Mouse (Mus musculus) hindbrain, postnatal 0 days (tissue): ENCODE measurements around the gene Wdr91. TPM values are rescaled to one million over a fixed set of nuclear protein-coding genes. Genes with fewer than 3 reads are reported as not detected.

ENCODE experiments used
- ATAC-seq: fragments of 200-750 bp; cut with Nextera tagmentation; 2 replicates; pipeline ENCODE4 v1.8.0; 2017; ENCODE audit warnings: mild to moderate bottlenecking, moderate TSS enrichment, moderate library complexity
- DNase-seq: peaks from one replicate; pipeline ENCODE4 v3.0.0-alpha.2; 2015; ENCODE audit warnings: low spot score
- H3K27ac ChIP-seq: fragments of 300-500 bp; sonication (generic); 2 replicates; pipeline ENCODE4 v1.5.1; 2014; ENCODE audit warnings: mild to moderate bottlenecking
- H3K27me3 ChIP-seq: fragments of 300-500 bp; sonication (generic); 2 replicates; pipeline ENCODE4 v1.6.1; 2014; ENCODE audit warnings: low read length, mixed read lengths; ENCODE audit not compliant: insufficient read depth
- H3K36me3 ChIP-seq: fragments of 300-500 bp; sonication (generic); 2 replicates; pipeline ENCODE4 v1.6.1; 2014; ENCODE audit warnings: low read length, mixed read lengths; ENCODE audit not compliant: insufficient read depth
- H3K4me1 ChIP-seq: fragments of 300-500 bp; sonication (generic); 2 replicates; pipeline ENCODE4 v1.6.1; 2014; ENCODE audit warnings: antibody characterized with exemption, low read length, mixed read lengths; ENCODE audit not compliant: insufficient read depth
- H3K4me2 ChIP-seq: fragments of 300-500 bp; sonication (generic); 2 replicates; pipeline ENCODE4 v1.6.1; 2014; ENCODE audit warnings: low read depth, mild to moderate bottlenecking, low read length, moderate library complexity, mixed read lengths
- H3K4me3 ChIP-seq: fragments of 300-500 bp; sonication (generic); 2 replicates; pipeline ENCODE4 v1.5.1; 2014; ENCODE audit warnings: low read length
- H3K9ac ChIP-seq: fragments of 300-500 bp; sonication (generic); replicated peaks from 2 replicates; pipeline ENCODE4 v1.6.1; 2014; ENCODE audit warnings: mild to moderate bottlenecking, low read length, moderate library complexity, mixed read lengths
- H3K9me3 ChIP-seq: fragments of 300-500 bp; sonication (generic); 2 replicates; pipeline ENCODE4 v1.6.1; 2016; ENCODE audit warnings: low read length, mixed read lengths
- CTCF ChIP-seq: IDR thresholded peaks from 2 replicates; pipeline ENCODE4 v1.5.1; 2016; ENCODE audit warnings: antibody characterized with exemption, control low read depth, low read depth
- WGBS: fragments of 180-500 bp; shearing (Covaris S2); extraction: QIAGEN DNeasy Blood & Tissue Kit; methylation state at CpG from one replicate; pipeline ENCODE4 v1.1.7; 2014; 5-methylcytosine and 5-hydroxymethylcytosine counted together
- polyA plus RNA-seq: library from polyadenylated mRNA; unstranded; fragments of >200 nt; fragmentation: Nextera tagmentation; extraction: Ambion mirVana; gene quantifications from 2 replicates; pipeline ENCODE4 v1.2.1, GENCODE M21; 2015
- total RNA-seq: library from RNA; depleted of rRNA; stranded (reverse); fragments of >200 nt; gene quantifications from 2 replicates; pipeline ENCODE4 v1.2.3, GENCODE M21; 2014; rRNA removed

The Wdr91 gene
- total RNA-seq (52.7 and 61.3 TPM in 2 replicates), polyA plus RNA-seq (17.9 and 18.2 TPM in 2 replicates)

DNA sequence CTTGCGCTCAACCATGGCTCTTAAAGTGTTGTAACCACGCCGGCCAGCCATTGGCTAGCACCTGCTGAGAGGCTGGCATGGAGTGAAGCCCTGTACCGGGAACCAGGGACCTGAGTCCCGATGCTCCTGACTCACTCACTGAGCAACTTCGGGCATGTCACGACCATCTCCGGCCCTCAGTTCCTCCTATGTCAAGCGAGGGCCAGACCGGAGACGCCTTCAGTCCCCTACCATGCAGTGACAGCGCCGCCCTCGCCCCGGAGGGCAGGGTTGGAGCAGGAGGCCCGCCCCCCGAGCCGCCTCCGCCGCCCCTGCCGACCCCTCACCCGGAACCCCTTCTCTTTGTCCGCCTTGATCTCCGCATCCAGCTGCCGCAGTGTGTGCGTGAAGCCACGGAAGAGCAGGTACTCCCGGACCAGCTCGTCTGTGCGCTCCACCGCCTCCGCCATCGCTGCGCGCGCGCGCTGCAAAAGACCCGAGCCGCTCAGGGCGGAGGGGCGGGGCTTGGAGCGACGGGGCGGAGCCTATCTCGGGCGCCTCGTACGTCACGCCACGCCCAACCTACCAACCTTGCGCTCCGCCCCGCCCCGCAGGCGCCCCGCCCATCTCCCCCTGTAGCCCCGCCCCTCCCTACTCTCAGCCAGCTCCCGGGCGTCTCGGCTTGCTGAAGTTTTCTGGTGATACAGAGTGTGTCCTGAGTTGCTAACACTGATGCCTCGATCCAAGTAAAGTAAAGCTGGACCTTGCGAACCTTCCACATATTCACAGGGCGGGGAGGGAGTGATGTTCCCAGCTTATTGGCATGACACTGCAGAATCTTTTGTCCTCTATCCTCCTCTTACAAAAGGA is at the start of gene Wdr91:
Gene Wdr91, minus strand, starts transcription at position 506 of the 849 bp plus-strand sequence.
- ATAC-seq (peak; percentile 95), DNase-seq (peak; percentile 95)
- Histone ChIP-seq H3K9ac (peak within 1 kb of the TSS; percentile 76), H3K27ac (peak within 1 kb of the TSS; percentile 90), H3K4me3 (peak within 1 kb of the TSS; percentile 78), H3K27me3 (no peaks in the 10 kb centered on the region), H3K4me2 (peak within 1 kb of the TSS; percentile 81), H3K4me1 (peaks cover 11% of the 10 kb centered on the region; the same call in 1 of the 2 replicates), H3K36me3 (peaks cover 11% of the 10 kb centered on the region; the same call in 1 of the 2 replicates), H3K9me3 (no peaks in the 10 kb centered on the region)
- WGBS: under 1% methylated on average over 61 of the region's 64 CpGs
- peak; percentile 31; the same call in 1 of the 2 replicates for TF ChIP-seq CTCF

GRCm38 (mm10) chr6:34959131-34959530 is 48.5 kb upstream of the Wdr91 start:
- Histone ChIP-seq H3K9me3 (no peaks in the 10 kb centered on the region), H3K9ac (no peak overlapping the region), H3K27ac (no peak overlapping the region), H3K4me3 (no peak overlapping the region), H3K27me3 (no peaks in the 10 kb centered on the region), H3K4me1 (peaks cover 3% of the 10 kb centered on the region; the same call in 1 of the 2 replicates), H3K4me2 (no peak overlapping the region), H3K36me3 (no peaks in the 10 kb centered on the region)
- DNase-seq (no peak), ATAC-seq (no peak)
- 89% methylated on average over 7 of the region's 7 CpGs for WGBS
- TF ChIP-seq CTCF: no peak

DNA sequence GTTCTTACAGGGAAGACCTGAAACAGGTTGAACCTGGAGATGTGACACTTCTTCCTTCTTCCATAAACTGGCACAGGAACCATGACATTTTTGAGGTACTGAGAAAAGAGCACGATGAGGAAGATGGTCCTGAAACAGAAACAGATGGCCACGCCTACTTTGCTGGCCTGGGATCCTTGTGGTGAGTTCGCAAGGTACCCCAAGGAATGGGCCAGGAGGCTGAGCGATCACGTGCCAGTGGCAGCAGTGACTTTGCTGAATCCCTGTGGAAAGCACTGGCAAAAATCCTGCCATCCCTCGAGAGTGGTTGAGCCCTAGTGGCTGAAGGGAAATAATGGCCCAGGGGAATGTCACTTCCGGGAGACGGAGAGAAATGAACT is 45.2 kb upstream of the Wdr91 start:
- Histone ChIP-seq H3K36me3 (no peaks in the 10 kb centered on the region), H3K27ac (no peak overlapping the region), H3K4me3 (no peak overlapping the region), H3K4me1 (peaks cover 3% of the 10 kb centered on the region; the same call in 1 of the 2 replicates), H3K9ac (no peak overlapping the region), H3K9me3 (no peaks in the 10 kb centered on the region), H3K27me3 (no peaks in the 10 kb centered on the region), H3K4me2 (peak overlapping the region; percentile 31)
- TF ChIP-seq CTCF: peak; percentile 15; the same call in 1 of the 2 replicates
- ATAC-seq (0 out of 2 replicates have a peak, but pooled peaks have one; percentile 8), DNase-seq (no peak)
- WGBS: 40% methylated on average over 8 of the region's 8 CpGs

GRCm38 (mm10) chr6:34954926-34955861 is 44.5 kb upstream of the Wdr91 start:
- ATAC-seq: peak; percentile 78
- Histone ChIP-seq H3K9ac (no peak overlapping the region), H3K27me3 (no peaks in the 10 kb centered on the region), H3K36me3 (no peaks in the 10 kb centered on the region), H3K27ac (no peak overlapping the region), H3K9me3 (no peaks in the 10 kb centered on the region), H3K4me3 (no peak overlapping the region), H3K4me1 (peaks cover 3% of the 10 kb centered on the region; the same call in 1 of the 2 replicates), H3K4me2 (peak overlapping the region; percentile 31)
- peak; percentile 64 for TF ChIP-seq CTCF
- 54% methylated on average over 18 of the region's 18 CpGs for WGBS
- DNase-seq: peak; percentile 47

GRCm38 (mm10) chr6:34951956-34952667 is 41.4 kb upstream of the Wdr91 start:
- no peaks in the 10 kb centered on the region for H3K27me3 ChIP-seq
- WGBS: 73% methylated on average over 7 of the region's 7 CpGs

DNA sequence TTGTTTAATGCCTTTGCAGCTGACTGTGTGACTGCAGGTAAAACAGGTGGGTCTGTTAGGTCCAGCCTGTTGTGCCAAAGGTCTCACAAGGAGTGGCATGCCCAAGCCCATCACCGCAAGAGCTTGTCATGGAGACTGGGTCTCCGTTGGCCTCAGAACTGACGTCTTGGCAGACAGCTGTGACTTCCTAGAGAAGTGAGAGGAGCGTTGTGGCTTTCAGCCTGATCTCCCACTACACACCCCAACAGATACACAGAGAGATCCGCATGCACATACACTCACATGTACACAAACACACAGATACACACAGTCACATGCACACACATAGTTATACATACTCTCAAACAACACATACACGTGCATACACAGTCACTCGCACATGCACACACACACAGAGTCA is 40.8 kb upstream of the Wdr91 start:
- no peak overlapping the region for H3K9ac ChIP-seq
- ATAC-seq (no peak), DNase-seq (no peak)
- H3K4me3 ChIP-seq: no peak overlapping the region
- no peak overlapping the region for H3K4me2 ChIP-seq
- no peak for TF ChIP-seq CTCF
- H3K27ac ChIP-seq: no peak overlapping the region
- H3K27me3 ChIP-seq: no peaks in the 10 kb centered on the region
- 89% methylated on average over 7 of the region's 7 CpGs for WGBS
- H3K4me1 ChIP-seq: peaks cover 3% of the 10 kb centered on the region; the same call in 1 of the 2 replicates
- no peaks in the 10 kb centered on the region for H3K36me3 ChIP-seq
- no peaks in the 10 kb centered on the region for H3K9me3 ChIP-seq

More at GRCm38 (mm10) chr6:34951956-34952667, 41.4 kb upstream of the Wdr91 start:
- no peak overlapping the region for H3K4me3 ChIP-seq
- no peaks in the 10 kb centered on the region for H3K9me3 ChIP-seq
- no peak overlapping the region for H3K4me2 ChIP-seq
- DNase-seq (no peak), ATAC-seq (no peak)
- no peak overlapping the region for H3K9ac ChIP-seq
- H3K4me1 ChIP-seq: peaks cover 3% of the 10 kb centered on the region; the same call in 1 of the 2 replicates
- no peaks in the 10 kb centered on the region for H3K36me3 ChIP-seq
- no peak overlapping the region for H3K27ac ChIP-seq
- no peak for TF ChIP-seq CTCF
